Mouse (Mus musculus) G1E (cell line): ENCODE measurements at regions not wholly inside any gene's neighbourhood (a gene's known extent, or its start where the extent isn't known, plus 50 kb on each side); places are given as distances from the start of the nearest gene placed in this dataset.

Experiments
- ATAC-seq: 2 replicates; pipeline ENCODE4 v1.8.0; 2016; ENCODE audit warnings: mild to moderate bottlenecking; ENCODE audit not compliant: insufficient number of reproducible peaks, poor library complexity, low FRiP score, severe bottlenecking; ENCODE audit errors: extremely low read depth
- DNase-seq: peaks from one replicate; pipeline ENCODE4 v3.0.0; 2012; ENCODE audit warnings: low spot score
- H3K27me3 ChIP-seq: 2 replicates; pipeline ENCODE4 v1.6.1; 2012; ENCODE audit warnings: mild to moderate bottlenecking, low read length, inconsistent platforms; ENCODE audit not compliant: insufficient read depth
- H3K36me3 ChIP-seq: replicated peaks from 2 replicates; pipeline ENCODE3; 2012; ENCODE audit warnings: mild to moderate bottlenecking, inconsistent platforms
- H3K4me1 ChIP-seq: 2 replicates; pipeline ENCODE4 v1.6.1; 2012; ENCODE audit warnings: low read depth, low read length, inconsistent platforms, mixed read lengths; ENCODE audit not compliant: insufficient read depth
- H3K4me3 ChIP-seq: 2 replicates; pipeline ENCODE4 v1.5.1; 2012; ENCODE audit warnings: low read depth, mild to moderate bottlenecking, inconsistent platforms, low read length, moderate library complexity, mixed read lengths
- H3K9me3 ChIP-seq: replicated peaks from 2 replicates; pipeline ENCODE4 v1.6.1; 2012; ENCODE audit warnings: inconsistent platforms
- CTCF ChIP-seq: IDR thresholded peaks from 2 replicates; pipeline ENCODE4 v1.5.1; 2012; ENCODE audit warnings: low read depth, low read length, inconsistent platforms, mixed read lengths
- GATA1 ChIP-seq: IDR thresholded peaks from 2 replicates; pipeline ENCODE4 v1.6.1; 2012; ENCODE audit warnings: borderline replicate concordance, low read length, inconsistent platforms, mixed read lengths
- GATA2 ChIP-seq: IDR thresholded peaks from 2 replicates; pipeline ENCODE4 v1.6.1; 2012; ENCODE audit warnings: low read depth, low read length, inconsistent platforms, borderline replicate concordance
- POLR2AphosphoS5 ChIP-seq: IDR thresholded peaks from 2 replicates; pipeline ENCODE4 v1.6.1; 2012; ENCODE audit warnings: low read depth, low read length, inconsistent platforms; ENCODE audit not compliant: insufficient replicate concordance

DNA sequence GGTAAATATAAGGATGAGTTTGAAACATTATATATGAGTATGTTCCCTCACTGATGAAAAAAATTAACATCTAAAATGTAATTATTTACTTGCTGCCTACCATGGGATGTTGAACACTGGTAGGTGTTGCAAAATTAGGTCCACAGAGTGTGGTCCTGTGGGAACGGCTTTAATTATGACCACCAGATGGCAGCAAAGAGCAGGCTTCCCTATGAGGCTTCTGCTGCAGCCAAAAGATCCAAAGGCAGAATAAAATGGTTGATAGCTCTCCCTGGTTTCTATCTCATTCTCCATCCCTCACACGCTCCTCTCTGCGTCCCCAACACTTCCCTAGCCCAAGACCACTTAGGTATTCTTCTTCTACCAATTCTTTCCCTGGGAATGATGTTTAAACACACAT is 54.6 kb upstream of the Cit start:
- no peaks in the 10 kb centered on the region for H3K36me3 ChIP-seq
- no peaks in the 10 kb centered on the region; the same call in 1 of the 2 replicates for H3K27me3 ChIP-seq
- no peak overlapping the region for H3K4me3 ChIP-seq
- ATAC-seq (no peak), DNase-seq (peak; percentile 39)
- peaks cover 11% of the 10 kb centered on the region for H3K9me3 ChIP-seq
- no peak for TF ChIP-seq POLR2AphosphoS5
- TF ChIP-seq GATA1: no peak
- TF ChIP-seq CTCF: peak; percentile 91
- TF ChIP-seq GATA2: no peak
- H3K4me1 ChIP-seq: no peaks in the 10 kb centered on the region
